Mouse (Mus musculus): ENCODE data around the gene Olfr669. TPM values are rescaled to one million over a fixed set of nuclear protein-coding genes. Genes with fewer than 3 reads are reported as not detected.

Gene Olfr669
- not detected for polyA plus RNA-seq (2014; fragmentation: Illumina TruSeq; extraction: RNeasy Lipid Tissue Mini Kit (QIAGEN cat#74804))

DNA sequence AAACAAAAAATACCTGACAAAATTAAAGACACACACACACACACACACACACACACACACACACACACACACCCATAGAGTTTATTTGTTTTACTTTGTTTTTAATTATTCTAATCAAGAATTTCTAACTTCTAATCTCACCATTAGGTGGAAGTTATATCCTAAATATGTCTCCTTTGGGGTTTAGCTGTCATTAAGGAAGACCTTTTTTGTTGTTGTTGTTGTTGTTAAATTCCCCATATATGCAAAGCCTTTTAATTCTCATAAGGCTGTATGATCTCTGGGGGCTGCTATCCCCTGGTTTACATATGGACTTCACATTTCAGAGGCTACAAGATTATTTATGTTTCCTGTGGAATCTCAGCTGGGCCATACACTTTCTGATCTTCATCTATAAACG is at the start of gene Olfr669:
Gene Olfr669 (plus strand): TSS at position 301 of the 400 bp plus-strand sequence.

GRCm38 (mm10) chr7:104895852-104896251 is 38.2 kb upstream of the Olfr669 start, which contains the start of gene Olfr666:
Gene Olfr666 (minus strand): TSS chr7:104895952.

DNA sequence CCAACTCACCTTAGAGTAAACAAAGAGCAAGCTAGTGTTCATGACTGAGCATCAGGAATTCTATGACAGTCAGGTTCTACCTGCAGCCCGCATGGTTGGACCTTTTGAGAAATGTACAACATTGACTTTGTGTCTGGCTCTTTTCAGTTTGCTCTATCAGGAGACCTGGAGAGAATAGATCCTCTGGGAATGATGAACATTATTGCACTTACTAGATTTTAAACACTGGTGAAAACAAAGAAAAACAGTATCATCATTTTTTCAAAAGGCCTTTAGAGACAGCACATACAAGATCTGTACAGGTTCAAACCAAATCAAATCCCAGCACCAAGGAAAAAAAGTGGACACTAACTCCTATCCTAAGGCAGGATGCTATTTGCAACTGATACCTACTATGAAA is 12.7 kb upstream of the Olfr669 start, which contains the start of gene Olfr667:
Gene Olfr667 (minus strand): TSS at position 101 of the 400 bp plus-strand sequence.

DNA sequence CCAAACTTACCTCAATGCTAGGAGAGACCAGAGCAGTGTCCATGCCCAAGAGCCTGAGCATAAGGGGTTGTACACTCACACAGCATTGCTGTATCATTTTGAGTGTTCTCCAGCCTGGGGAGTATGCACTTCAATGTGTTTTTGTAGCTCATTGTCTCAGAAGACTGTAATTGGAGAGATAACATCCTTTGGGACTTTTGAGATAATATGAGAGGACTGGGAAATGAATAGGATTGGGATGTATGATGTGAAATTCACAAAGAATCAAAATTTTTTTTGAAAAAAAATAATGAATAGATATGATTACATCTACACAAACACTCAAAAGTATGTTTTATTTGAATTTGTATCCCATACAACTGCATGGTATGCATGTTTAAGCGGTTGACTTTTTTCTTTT is 6.1 kb upstream of the Olfr669 start, which contains the start of gene Olfr668:
Gene Olfr668 (minus strand): TSS at position 101 of the 400 bp plus-strand sequence.

GRCm38 (mm10) chr7:104962520-104962919 is 28.5 kb downstream of the Olfr669 start, which contains the start of gene Olfr670:
Gene Olfr670 (minus strand): TSS chr7:104962620.

DNA sequence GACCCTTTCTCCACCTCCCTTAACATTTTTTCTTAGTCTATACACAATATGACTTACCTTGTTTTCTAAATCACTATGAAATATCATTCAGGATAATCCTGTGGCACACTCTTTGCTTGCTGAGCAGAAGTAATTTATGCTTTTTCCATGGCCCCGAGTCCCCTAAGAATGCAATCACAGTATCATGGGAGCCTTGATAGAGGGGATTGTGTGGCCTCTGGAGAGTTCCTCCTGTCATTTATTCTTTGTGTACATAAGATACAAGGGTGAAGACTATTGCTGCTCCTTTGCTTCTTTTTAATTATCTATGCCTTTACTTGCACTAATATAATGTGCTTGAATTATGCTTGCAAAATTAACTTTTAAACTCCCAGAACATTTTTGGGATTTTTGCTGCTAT is 45.0 kb downstream of the Olfr669 start, which contains the start of gene Olfr671:
Gene Olfr671 (minus strand): TSS at position 101 of the 400 bp plus-strand sequence.

Other genes starting within 250 kb of the Olfr669 start
- not detected for gene Olfr661, start 247.7 kb upstream of the Olfr669 start, polyA plus RNA-seq (2014; fragmentation: Illumina TruSeq; extraction: RNeasy Lipid Tissue Mini Kit (QIAGEN cat#74804))
- not detected for gene Usp17le, start 156.8 kb upstream of the Olfr669 start, polyA plus RNA-seq (2014; fragmentation: Illumina TruSeq; extraction: RNeasy Lipid Tissue Mini Kit (QIAGEN cat#74804))
- not detected for gene Usp17lb, start 91.6 kb upstream of the Olfr669 start, polyA plus RNA-seq (2014; fragmentation: Illumina TruSeq; extraction: RNeasy Lipid Tissue Mini Kit (QIAGEN cat#74804))
- gene Usp17la, start 77.2 kb upstream of the Olfr669 start, polyA plus RNA-seq (2014; fragmentation: Illumina TruSeq; extraction: RNeasy Lipid Tissue Mini Kit (QIAGEN cat#74804)), result not detected
- gene Olfr665, start 56.2 kb upstream of the Olfr669 start, polyA plus RNA-seq (2014; fragmentation: Illumina TruSeq; extraction: RNeasy Lipid Tissue Mini Kit (QIAGEN cat#74804)), result not detected
- not detected for gene Olfr666, start 38.3 kb upstream of the Olfr669 start, polyA plus RNA-seq (2014; fragmentation: Illumina TruSeq; extraction: RNeasy Lipid Tissue Mini Kit (QIAGEN cat#74804))
- gene Olfr667, start 12.8 kb upstream of the Olfr669 start, polyA plus RNA-seq (2014; fragmentation: Illumina TruSeq; extraction: RNeasy Lipid Tissue Mini Kit (QIAGEN cat#74804)), result not detected
- not detected for gene Olfr668, start 6.2 kb upstream of the Olfr669 start, polyA plus RNA-seq (2014; fragmentation: Illumina TruSeq; extraction: RNeasy Lipid Tissue Mini Kit (QIAGEN cat#74804))
- not detected for gene Olfr670, start 28.4 kb downstream of the Olfr669 start, polyA plus RNA-seq (2014; fragmentation: Illumina TruSeq; extraction: RNeasy Lipid Tissue Mini Kit (QIAGEN cat#74804))
- gene Olfr671, start 44.9 kb downstream of the Olfr669 start, polyA plus RNA-seq (2014; fragmentation: Illumina TruSeq; extraction: RNeasy Lipid Tissue Mini Kit (QIAGEN cat#74804)), result not detected
- gene Olfr672, start 67.8 kb downstream of the Olfr669 start, polyA plus RNA-seq (2014; fragmentation: Illumina TruSeq; extraction: RNeasy Lipid Tissue Mini Kit (QIAGEN cat#74804)), result not detected
- gene Olfr675, start 94.2 kb downstream of the Olfr669 start, polyA plus RNA-seq (2014; fragmentation: Illumina TruSeq; extraction: RNeasy Lipid Tissue Mini Kit (QIAGEN cat#74804)), result not detected
- gene Olfr676, start 98.5 kb downstream of the Olfr669 start, polyA plus RNA-seq (2014; fragmentation: Illumina TruSeq; extraction: RNeasy Lipid Tissue Mini Kit (QIAGEN cat#74804)), result not detected
- not detected for gene Olfr677, start 117.1 kb downstream of the Olfr669 start, polyA plus RNA-seq (2014; fragmentation: Illumina TruSeq; extraction: RNeasy Lipid Tissue Mini Kit (QIAGEN cat#74804))
- gene Olfr678, start 130.2 kb downstream of the Olfr669 start, polyA plus RNA-seq (2014; fragmentation: Illumina TruSeq; extraction: RNeasy Lipid Tissue Mini Kit (QIAGEN cat#74804)), result not detected
- not detected for gene Olfr679, start 147.0 kb downstream of the Olfr669 start, polyA plus RNA-seq (2014; fragmentation: Illumina TruSeq; extraction: RNeasy Lipid Tissue Mini Kit (QIAGEN cat#74804))
- gene Olfr680-ps1, start 158.6 kb downstream of the Olfr669 start, polyA plus RNA-seq (2014; fragmentation: Illumina TruSeq; extraction: RNeasy Lipid Tissue Mini Kit (QIAGEN cat#74804)), result not detected
- not detected for gene Olfr681, start 182.6 kb downstream of the Olfr669 start, polyA plus RNA-seq (2014; fragmentation: Illumina TruSeq; extraction: RNeasy Lipid Tissue Mini Kit (QIAGEN cat#74804))
- not detected for gene Olfr683, start 212.8 kb downstream of the Olfr669 start, polyA plus RNA-seq (2014; fragmentation: Illumina TruSeq; extraction: RNeasy Lipid Tissue Mini Kit (QIAGEN cat#74804))
- gene Olfr684, start 229.4 kb downstream of the Olfr669 start, polyA plus RNA-seq (2014; fragmentation: Illumina TruSeq; extraction: RNeasy Lipid Tissue Mini Kit (QIAGEN cat#74804)), result not detected

Data from ovary, adult 10 weeks (tissue).